Mouse (Mus musculus): Measurements from ENCODE around the gene Rbpj. TPM values are rescaled to one million over a fixed set of nuclear protein-coding genes. Genes with fewer than 3 reads are reported as not detected.
"Not testable (repeated sequence)": the region's sequence is repeated elsewhere in the genome, so short reads cannot be mapped to it uniquely, and the experiment has no call there.

The Rbpj gene
- polyA plus RNA-seq, 1 experiment from 2014 or later, result 38.8 TPM

GRCm38 (mm10) chr5:53661508-53661907, 195.6 kb downstream of the Rbpj start:
- Histone ChIP-seq H3K4me3 (replicated peaks; ENCODE audit: low read length) (no peak overlapping the region), H3K9ac (no peak overlapping the region), H3K27ac (no peak overlapping the region), H3K9me3 (ENCODE audit: control insufficient read depth, low read length) (no peaks in the 10 kb centered on the region), H3K36me3 (replicated peaks; ENCODE audit: control insufficient read depth, insufficient read depth) (peaks cover 2% of the 10 kb centered on the region; the same call in 1 of the 2 replicates), H3K4me2 (replicated peaks) (no peak overlapping the region), H3K27me3 (ENCODE audit: control insufficient read depth, insufficient read depth, low read length) (no peaks in the 10 kb centered on the region), H3K4me1 (replicated peaks; ENCODE audit: control insufficient read depth, insufficient read depth, low read length) (no peaks in the 10 kb centered on the region)
- DNase-seq (ENCODE audit: low spot score) (no peak), ATAC-seq (ENCODE audit: low FRiP score) (no peak)
- 86% methylated on average over 2 of the region's 2 CpGs for WGBS

DNA sequence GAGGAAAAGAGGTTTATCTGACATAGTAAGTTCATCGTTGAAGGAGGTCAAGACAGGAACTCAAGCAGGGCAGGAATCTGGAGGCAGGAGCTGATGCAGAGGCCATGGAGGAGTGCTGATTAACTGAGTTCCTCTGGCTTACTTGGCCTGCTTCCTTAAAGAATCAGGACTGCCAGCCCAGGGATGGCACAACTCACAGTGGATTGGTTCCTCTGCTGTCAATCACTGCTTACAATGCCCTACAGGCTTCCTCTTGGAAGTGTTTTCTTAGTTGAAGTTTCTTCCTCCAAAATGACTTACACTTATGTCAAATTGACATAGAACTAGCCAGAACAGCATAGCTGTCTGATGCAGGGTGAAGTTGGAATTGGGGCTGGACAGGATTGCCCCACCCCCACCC, 196.5 kb downstream of the Rbpj start:
- H3K27me3 ChIP-seq (ENCODE audit: control insufficient read depth, insufficient read depth, low read length), result no peaks in the 10 kb centered on the region
- H3K27ac ChIP-seq, result no peak overlapping the region
- no peak overlapping the region for H3K9ac ChIP-seq
- 65% methylated on average over 1 of the region's 1 CpGs for WGBS
- H3K36me3 ChIP-seq (replicated peaks; ENCODE audit: control insufficient read depth, insufficient read depth), result no peaks in the 10 kb centered on the region
- ATAC-seq (ENCODE audit: low FRiP score) (no peak), DNase-seq (ENCODE audit: low spot score) (no peak)
- H3K4me1 ChIP-seq (replicated peaks; ENCODE audit: control insufficient read depth, insufficient read depth, low read length), result no peaks in the 10 kb centered on the region
- H3K4me3 ChIP-seq (replicated peaks; ENCODE audit: low read length), result no peak overlapping the region
- H3K9me3 ChIP-seq (ENCODE audit: control insufficient read depth, low read length), result no peaks in the 10 kb centered on the region
- no peak overlapping the region for H3K4me2 ChIP-seq (replicated peaks)

DNA sequence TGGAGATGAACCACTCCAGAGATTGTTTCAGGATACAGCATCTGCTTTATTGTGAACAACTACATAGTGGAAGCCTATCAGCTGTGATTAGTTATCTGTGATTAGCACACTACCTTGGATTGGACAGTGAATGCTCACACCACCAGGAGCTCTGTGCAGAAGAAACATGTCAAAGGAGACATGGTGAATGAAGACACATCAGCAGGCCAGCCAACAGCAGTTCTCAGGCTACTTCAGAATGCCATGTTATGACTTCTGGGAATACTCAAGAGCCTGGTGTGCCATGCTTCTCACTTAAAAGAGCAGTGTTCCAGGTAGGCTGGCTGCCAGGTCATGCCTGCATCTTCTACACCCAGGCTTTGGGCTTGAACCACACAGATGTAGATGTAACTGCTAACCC, 197.7 kb downstream of the Rbpj start:
- H3K27ac ChIP-seq, result no peak overlapping the region
- no peak overlapping the region for H3K9ac ChIP-seq
- H3K4me2 ChIP-seq (replicated peaks), result no peak overlapping the region
- DNase-seq (ENCODE audit: low spot score) (no peak), ATAC-seq (ENCODE audit: low FRiP score) (no peak)
- H3K9me3 ChIP-seq (ENCODE audit: control insufficient read depth, low read length), result no peaks in the 10 kb centered on the region
- H3K36me3 ChIP-seq (replicated peaks; ENCODE audit: control insufficient read depth, insufficient read depth), result no peaks in the 10 kb centered on the region
- no peaks in the 10 kb centered on the region for H3K4me1 ChIP-seq (replicated peaks; ENCODE audit: control insufficient read depth, insufficient read depth, low read length)
- no peak overlapping the region for H3K4me3 ChIP-seq (replicated peaks; ENCODE audit: low read length)
- H3K27me3 ChIP-seq (ENCODE audit: control insufficient read depth, insufficient read depth, low read length), result no peaks in the 10 kb centered on the region

DNA sequence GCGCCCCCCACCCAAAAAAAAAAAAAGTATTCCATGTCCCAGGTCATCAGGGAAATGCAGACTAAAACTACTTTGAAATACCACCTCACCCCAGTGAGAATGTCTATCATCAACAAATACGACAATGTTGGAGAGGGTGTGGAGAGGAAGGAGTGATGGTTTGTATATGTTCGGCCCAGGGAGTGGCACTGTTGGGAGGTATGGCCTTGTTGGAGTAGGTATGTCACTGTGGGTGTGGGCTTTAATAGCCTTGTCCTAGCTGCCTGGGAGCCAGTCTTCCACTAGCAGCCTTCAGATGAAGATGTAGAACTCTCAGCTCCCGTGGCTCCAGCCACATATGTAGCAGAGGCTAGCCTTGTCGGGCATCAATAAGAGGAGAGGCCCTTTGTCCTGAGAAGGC, 202.1 kb downstream of the Rbpj start:
- WGBS, result 90% methylated on average over 5 of the region's 5 CpGs
- Histone ChIP-seq H3K4me2 (replicated peaks) (no peak overlapping the region), H3K9ac (no peak overlapping the region), H3K36me3 (replicated peaks; ENCODE audit: control insufficient read depth, insufficient read depth) (no peaks in the 10 kb centered on the region), H3K9me3 (ENCODE audit: control insufficient read depth, low read length) (no peaks in the 10 kb centered on the region), H3K4me1 (replicated peaks; ENCODE audit: control insufficient read depth, insufficient read depth, low read length) (no peaks in the 10 kb centered on the region), H3K27ac (no peak overlapping the region), H3K27me3 (ENCODE audit: control insufficient read depth, insufficient read depth, low read length) (no peaks in the 10 kb centered on the region), H3K4me3 (replicated peaks; ENCODE audit: low read length) (no peak overlapping the region)
- DNase-seq (ENCODE audit: low spot score) (no peak), ATAC-seq (ENCODE audit: low FRiP score) (no peak)

GRCm38 (mm10) chr5:53670321-53670938, 204.5 kb downstream of the Rbpj start:
- no peak for ATAC-seq (ENCODE audit: low FRiP score)
- Histone ChIP-seq H3K36me3 (replicated peaks; ENCODE audit: control insufficient read depth, insufficient read depth) (no peaks in the 10 kb centered on the region), H3K9me3 (ENCODE audit: control insufficient read depth, low read length) (no peaks in the 10 kb centered on the region), H3K27me3 (ENCODE audit: control insufficient read depth, insufficient read depth, low read length) (no peaks in the 10 kb centered on the region), H3K9ac (no peak overlapping the region), H3K27ac (no peak overlapping the region), H3K4me1 (replicated peaks; ENCODE audit: control insufficient read depth, insufficient read depth, low read length) (no peaks in the 10 kb centered on the region), H3K4me2 (replicated peaks) (no peak overlapping the region), H3K4me3 (replicated peaks; ENCODE audit: low read length) (no peak overlapping the region)
- DNase-seq (ENCODE audit: low spot score), result no peak
- WGBS, result 90% methylated on average over 10 of the region's 10 CpGs

DNA sequence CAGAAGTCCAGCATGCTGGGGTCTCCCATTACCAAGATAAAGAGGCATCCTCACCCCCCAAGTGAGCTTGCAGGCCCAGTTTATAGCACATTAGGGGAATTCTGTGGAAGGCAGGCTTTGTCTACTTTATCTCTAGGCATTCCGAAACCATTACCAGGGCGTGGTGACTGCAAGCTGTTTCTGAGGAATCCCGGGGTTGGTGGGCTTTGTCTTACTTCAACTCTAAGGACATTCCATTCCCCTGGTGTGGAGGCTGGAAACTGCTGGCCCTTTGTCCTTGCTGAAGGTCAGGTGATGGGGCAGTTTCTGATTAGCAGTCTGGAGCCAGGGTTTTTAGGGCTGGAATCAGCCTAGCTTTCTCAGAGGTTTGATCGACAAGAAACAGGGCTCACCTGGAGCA, 205.6 kb downstream of the Rbpj start:
- no peak for DNase-seq (ENCODE audit: low spot score)
- no peak overlapping the region for H3K27ac ChIP-seq
- WGBS, result 62% methylated on average over 4 of the region's 4 CpGs
- ATAC-seq (ENCODE audit: low FRiP score), result no peak
- H3K4me1 ChIP-seq (replicated peaks; ENCODE audit: control insufficient read depth, insufficient read depth, low read length), result no peaks in the 10 kb centered on the region
- no peaks in the 10 kb centered on the region for H3K9me3 ChIP-seq (ENCODE audit: control insufficient read depth, low read length)
- no peak overlapping the region for H3K4me3 ChIP-seq (replicated peaks; ENCODE audit: low read length)
- H3K9ac ChIP-seq, result no peak overlapping the region
- H3K27me3 ChIP-seq (ENCODE audit: control insufficient read depth, insufficient read depth, low read length), result no peaks in the 10 kb centered on the region
- H3K36me3 ChIP-seq (replicated peaks; ENCODE audit: control insufficient read depth, insufficient read depth), result no peaks in the 10 kb centered on the region
- H3K4me2 ChIP-seq (replicated peaks), result no peak overlapping the region

DNA sequence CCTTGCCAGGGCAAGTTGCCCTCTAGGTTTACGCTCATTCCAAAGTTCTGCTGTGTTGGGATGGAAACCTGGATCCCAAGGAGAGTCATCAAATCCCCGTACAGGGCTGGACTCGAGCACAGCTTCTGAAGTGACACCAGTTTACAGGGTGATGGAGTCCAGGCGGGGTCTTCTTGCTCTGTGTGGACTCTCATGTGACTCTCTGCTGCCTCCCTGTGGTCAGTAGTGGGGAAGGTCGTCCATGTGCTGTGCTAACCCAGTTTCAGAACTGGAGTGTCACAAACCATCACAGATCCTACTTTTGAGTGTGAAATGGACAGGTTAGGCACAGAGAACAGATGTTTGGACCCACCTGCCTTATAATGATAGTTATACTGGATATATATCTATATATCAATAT, 206.4 kb downstream of the Rbpj start:
- Histone ChIP-seq H3K4me1 (replicated peaks; ENCODE audit: control insufficient read depth, insufficient read depth, low read length) (no peaks in the 10 kb centered on the region), H3K4me3 (replicated peaks; ENCODE audit: low read length) (no peak overlapping the region), H3K4me2 (replicated peaks) (no peak overlapping the region), H3K36me3 (replicated peaks; ENCODE audit: control insufficient read depth, insufficient read depth) (no peaks in the 10 kb centered on the region), H3K27ac (no peak overlapping the region), H3K9ac (no peak overlapping the region), H3K9me3 (ENCODE audit: control insufficient read depth, low read length) (no peaks in the 10 kb centered on the region), H3K27me3 (ENCODE audit: control insufficient read depth, insufficient read depth, low read length) (no peaks in the 10 kb centered on the region)
- ATAC-seq (ENCODE audit: low FRiP score), result peak; percentile 87
- WGBS, result 29% methylated on average over 5 of the region's 5 CpGs
- DNase-seq (ENCODE audit: low spot score), result peak; percentile 78

- not testable (repeated sequence) for H3K9ac ChIP-seq; DNase-seq (ENCODE audit: low spot score); H3K4me3 ChIP-seq (replicated peaks; ENCODE audit: low read length); H3K36me3 ChIP-seq (replicated peaks; ENCODE audit: control insufficient read depth, insufficient read depth); H3K27me3 ChIP-seq (ENCODE audit: control insufficient read depth, insufficient read depth, low read length); H3K4me2 ChIP-seq (replicated peaks); H3K27ac ChIP-seq; H3K4me1 ChIP-seq (replicated peaks; ENCODE audit: control insufficient read depth, insufficient read depth, low read length); H3K9me3 ChIP-seq (ENCODE audit: control insufficient read depth, low read length); ATAC-seq (ENCODE audit: low FRiP score)
- 90% methylated on average over 5 of the region's 6 CpGs for WGBS
These were observed 207.7 kb downstream of the Rbpj start for GRCm38 (mm10) chr5:53673493-53674150.

- no peak overlapping the region for H3K4me3 ChIP-seq (replicated peaks; ENCODE audit: low read length)
- no peak overlapping the region for H3K9ac ChIP-seq
- H3K4me2 ChIP-seq (replicated peaks), result no peak overlapping the region
- WGBS, result 93% methylated on average over 8 of the region's 8 CpGs
- H3K27ac ChIP-seq, result no peak overlapping the region
- H3K27me3 ChIP-seq (ENCODE audit: control insufficient read depth, insufficient read depth, low read length), result no peaks in the 10 kb centered on the region
- no peaks in the 10 kb centered on the region for H3K9me3 ChIP-seq (ENCODE audit: control insufficient read depth, low read length)
- DNase-seq (ENCODE audit: low spot score) (no peak), ATAC-seq (ENCODE audit: low FRiP score) (no peak)
- H3K4me1 ChIP-seq (replicated peaks; ENCODE audit: control insufficient read depth, insufficient read depth, low read length), result 0 out of 2 replicates have a peak, but pooled peaks cover 3% of the 10 kb centered on the region
- no peaks in the 10 kb centered on the region for H3K36me3 ChIP-seq (replicated peaks; ENCODE audit: control insufficient read depth, insufficient read depth)
These were observed 210.7 kb downstream of the Rbpj start for GRCm38 (mm10) chr5:53676671-53677070.
